Mouse (Mus musculus) monocyte, adult 5-6 weeks (primary cell): ENCODE data around the gene Ccdc77. TPM values are rescaled to one million over a fixed set of nuclear protein-coding genes. Genes with fewer than 3 reads are reported as not detected.

Source experiments
- ATAC-seq: fragments of 153-309, 156-312 bp; replicated peaks from 2 replicates; pipeline ENCODE4 v1.8.0; 2017; ENCODE audit warnings: mild to moderate bottlenecking; ENCODE audit not compliant: low TSS enrichment, insufficient number of reproducible peaks, severe bottlenecking, poor library complexity, low FRiP score
- total RNA-seq: library from RNA; stranded (forward); fragments of 200-1000, 200-491, 200-594 nt; gene quantifications from 3 replicates; pipeline ENCODE4 v1.2.3, GENCODE M21; 2017

Ccdc77 gene
- 8.9 to 17.4 TPM (median 11.2 TPM) in 3 replicates for total RNA-seq

DNA sequence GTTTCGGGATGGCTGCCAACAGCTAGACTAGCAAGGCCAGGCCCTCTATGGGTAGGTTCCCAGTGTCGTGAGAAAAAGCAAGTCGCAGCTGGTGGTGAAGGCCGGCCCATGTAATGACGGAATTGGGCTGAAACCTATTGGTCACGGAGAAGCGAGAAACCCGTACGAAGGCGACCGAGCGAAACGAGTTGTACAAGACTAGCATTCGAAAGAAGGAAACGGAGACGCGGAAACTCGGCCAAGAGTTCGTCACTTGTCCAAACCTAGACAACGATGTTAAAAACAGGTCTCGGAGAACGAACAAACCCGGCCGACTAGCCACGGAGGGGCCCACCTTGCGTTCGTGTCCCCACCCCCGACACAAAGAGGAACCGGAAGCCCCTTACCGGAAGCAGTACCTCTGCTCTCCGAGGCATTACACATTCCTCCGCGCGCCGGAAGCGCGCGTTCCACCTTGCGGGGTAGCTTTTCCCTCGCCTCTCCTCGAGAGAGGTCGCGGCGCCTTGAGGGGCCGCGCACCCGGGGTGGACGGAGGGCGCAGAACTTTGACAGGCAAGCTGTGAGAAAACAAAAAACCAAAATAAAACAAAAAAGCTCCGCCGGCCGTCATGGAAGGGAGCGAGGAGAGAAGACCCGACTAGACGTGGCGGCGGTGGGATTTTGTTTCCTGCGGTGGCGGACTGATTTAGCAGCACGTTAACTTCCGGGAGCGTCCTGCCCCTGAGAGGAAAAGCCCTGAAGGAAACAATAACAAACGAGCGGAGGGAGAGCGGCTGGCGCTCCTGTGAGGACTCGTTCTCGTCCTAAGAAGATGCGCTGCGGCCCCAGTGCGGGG, at the start of gene Ccdc77, which contains the start of gene Kdm5a:
Gene Ccdc77 (minus strand): TSS at position 687 of the 835 bp plus-strand sequence.
Gene Kdm5a (plus strand): TSS at position 437 of the 835 bp plus-strand sequence.
- ATAC-seq: peak; percentile 92

DNA sequence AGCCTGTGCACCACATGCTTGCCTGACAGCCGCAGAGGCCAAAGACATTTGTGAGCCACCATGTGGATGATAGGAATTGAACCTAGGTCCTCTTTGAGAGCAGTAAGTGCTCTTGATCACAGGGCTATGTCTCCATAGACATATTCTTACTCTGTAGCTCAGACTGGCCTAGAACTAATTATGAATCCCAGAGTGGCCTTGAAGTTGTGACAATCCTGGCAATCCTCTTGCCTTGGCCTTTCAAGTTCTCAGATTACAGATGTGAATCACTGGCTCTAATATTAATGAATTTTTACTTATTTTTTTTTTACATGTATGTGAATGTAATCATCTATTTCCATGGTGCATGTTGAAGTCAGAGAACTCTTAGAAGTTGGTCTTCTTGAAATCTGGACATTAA, 39.8 kb upstream of the Ccdc77 start:
- ATAC-seq: no peak

DNA sequence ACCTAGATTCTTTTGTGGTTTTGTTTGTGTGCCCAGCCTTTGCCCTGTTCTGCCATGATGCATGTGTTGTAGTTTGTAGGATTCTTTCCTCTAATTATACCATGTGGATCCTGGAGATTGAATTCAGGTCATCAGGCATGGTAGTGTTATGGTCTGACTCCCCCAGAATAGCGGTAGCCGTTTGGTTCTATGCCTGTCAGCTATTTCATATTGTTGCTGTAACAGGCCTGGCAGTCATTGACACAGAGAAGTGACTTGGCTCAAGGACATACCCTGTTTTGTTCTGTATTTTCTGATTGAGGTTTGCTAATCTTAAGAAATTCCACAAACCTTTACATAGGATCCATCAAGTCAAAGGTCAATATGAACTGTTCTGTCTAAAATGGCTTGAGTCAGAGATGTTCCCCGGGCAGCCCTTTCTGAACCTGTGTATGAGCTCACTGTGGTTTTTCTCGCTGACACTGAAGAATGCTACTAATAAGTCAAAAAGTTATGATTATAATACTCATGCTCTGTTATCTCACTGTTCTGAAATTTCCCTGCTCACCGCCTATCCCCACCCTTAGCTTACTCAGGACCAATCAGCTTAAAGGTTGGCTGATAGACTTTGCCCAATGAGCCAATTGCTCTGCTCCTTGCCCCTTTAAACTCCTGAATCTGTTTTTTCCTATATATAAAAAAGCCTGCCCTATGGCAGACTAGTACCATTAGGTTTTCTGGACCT, 31.6 kb upstream of the Ccdc77 start:
- ATAC-seq: no peak

DNA sequence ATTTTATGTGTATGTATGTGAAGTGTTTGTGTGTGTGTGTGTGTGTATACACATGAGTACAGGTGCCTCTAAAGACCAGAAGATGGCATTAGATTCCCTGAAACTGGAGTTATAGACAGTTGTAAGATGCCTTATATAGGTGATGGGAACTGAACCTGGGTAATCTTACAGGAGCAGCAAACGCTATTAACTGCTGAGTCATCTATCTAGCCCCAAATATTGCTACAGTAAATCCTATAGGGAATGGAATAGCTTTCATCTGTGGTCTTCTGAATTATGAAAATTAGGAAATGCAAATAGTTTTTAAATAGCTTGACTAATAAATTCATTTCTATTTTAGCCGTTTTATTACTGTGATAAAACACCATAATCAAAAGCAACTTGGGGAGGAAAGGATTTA, 28.6 kb upstream of the Ccdc77 start:
- no peak for ATAC-seq

DNA sequence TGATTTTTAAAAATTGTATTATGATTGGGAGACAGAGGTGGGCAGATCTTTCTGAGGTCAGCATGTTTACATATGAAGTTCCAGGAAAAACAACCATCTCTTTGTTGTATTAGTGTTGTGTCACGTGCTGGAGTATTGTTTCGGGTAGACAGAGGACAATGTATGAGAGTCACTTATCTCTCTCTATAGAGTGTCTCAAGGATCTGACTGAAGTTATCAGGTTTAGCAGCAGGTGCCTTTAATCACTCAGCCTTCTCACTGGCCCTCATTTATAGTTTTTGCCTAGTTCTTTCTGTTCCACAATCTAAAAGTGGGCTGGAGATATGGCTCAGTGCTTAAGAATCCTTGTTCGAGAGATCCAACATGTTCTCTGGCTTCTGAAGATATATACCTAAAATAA, 25.9 kb upstream of the Ccdc77 start:
- no peak for ATAC-seq

DNA sequence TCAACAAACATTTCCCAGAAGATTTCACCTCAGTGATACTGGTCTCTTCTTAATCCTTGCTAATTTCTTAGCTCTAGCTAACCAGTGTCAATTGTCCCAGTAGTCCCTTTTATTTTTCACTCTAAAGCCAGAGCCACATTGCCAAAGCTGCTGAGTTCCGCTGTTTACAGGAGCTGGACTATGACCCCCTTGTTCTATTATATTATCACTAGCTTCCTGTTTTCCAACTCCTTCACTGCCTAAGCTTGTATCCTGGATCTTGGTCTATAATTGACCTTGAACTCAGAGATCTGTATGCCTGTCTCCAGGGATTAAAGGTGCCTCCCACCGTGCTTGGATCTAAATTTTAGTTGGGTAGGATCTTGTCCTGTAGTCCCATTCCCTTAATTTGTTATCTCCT, 12.6 kb upstream of the Ccdc77 start:
- no peak for ATAC-seq

DNA sequence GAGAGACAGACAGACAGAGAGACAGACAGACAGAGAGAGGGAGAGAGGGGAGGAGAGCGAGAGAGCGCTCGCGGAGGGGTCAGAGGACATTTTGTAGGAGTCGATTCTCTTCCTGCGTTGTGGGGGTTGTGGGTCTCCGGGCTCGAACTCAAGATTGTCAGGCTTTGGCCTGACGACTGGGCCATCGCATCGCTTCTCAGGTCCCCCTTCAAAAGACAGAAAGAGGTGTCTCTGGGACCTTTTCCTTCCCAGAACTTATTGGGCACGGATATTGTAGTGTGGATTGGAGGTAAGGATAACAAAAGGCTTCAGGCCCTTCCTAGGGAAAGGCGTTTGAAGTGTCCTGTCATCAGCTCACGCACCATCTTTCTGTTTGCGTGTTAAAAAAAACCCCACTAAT, 877 bp upstream of the Ccdc77 start:
- no peak for ATAC-seq

DNA sequence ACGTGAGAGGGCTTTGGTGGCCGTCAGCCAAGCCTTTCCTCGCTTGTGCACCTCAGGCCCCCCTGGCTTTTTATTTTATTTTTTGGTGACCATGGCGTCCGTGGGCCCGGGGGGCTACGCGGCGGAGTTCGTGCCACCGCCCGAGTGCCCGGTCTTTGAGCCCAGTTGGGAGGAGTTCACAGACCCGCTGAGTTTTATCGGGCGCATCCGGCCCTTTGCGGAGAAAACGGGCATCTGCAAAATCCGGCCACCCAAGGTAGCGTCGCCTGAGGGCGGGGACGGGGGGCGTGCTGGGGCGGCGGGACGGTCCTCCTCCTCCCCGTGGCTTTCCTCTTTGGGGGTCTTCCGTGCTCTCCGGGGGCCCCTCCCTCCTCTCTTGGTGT, 340 bp upstream of the Ccdc77 start:
- 0 out of 2 replicates have a peak, but pooled peaks have one; percentile 6 for ATAC-seq

DNA sequence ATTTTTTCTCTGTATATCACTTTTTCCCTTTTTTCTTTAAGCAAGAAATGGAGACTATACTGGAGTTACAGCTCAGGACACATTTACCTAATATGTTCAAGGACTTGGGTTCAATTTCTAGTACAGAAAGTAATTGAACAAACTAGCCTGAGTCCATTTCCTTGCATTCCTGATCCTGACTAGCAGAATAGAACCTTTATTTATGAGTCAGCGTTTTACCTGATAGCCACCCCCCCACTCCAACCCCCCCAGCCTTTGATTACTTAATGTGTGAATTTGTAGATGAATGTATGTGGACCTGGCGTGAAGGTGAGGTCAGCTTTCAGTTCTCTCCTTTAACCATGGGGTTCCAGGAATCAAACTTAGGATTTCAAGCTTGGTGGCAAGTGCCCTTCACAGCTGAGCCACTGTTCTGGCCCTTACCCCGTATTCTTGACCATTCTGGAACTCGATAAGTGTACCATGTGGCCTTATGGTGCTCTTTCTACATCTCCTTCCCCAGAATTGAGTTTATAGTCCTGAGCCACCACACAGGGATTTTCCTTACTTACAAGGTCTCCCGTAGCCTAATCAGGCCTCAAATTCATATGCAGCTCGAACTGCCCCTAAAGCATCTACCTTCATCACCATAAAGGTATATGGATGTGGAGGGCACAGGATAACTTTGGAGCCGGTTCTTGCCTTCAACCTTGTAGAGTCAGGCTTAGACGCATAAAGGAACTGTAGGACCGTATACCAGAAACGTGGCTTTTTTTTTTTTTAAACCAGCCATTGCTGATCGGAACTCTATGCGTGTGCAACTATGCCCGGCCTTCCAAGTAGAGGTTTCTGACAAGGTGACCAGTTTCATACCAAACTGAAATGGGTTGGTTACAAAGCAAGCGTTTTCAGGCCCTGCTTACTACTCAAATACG, 1.1 kb downstream of the Ccdc77 start:
- ATAC-seq: no peak

DNA sequence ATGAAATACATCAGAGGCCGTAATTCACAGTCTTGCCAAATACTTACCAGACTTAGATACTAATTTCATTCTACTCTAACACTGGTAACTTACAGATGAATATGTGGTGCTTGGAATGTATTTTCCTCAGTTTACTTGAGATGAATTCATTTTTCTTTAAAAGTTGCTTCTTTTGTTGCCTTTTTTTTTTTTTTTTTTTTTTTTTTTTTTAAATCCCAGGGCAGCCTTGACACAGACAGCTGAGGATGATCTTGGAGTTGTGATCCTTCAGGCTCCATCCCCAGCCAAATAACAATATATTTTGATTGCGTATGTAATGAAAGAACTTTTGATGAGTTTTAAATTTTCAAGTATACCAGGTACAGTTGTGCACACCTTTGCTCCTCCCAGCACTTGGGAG, 2.0 kb downstream of the Ccdc77 start:
- ATAC-seq: no peak

DNA sequence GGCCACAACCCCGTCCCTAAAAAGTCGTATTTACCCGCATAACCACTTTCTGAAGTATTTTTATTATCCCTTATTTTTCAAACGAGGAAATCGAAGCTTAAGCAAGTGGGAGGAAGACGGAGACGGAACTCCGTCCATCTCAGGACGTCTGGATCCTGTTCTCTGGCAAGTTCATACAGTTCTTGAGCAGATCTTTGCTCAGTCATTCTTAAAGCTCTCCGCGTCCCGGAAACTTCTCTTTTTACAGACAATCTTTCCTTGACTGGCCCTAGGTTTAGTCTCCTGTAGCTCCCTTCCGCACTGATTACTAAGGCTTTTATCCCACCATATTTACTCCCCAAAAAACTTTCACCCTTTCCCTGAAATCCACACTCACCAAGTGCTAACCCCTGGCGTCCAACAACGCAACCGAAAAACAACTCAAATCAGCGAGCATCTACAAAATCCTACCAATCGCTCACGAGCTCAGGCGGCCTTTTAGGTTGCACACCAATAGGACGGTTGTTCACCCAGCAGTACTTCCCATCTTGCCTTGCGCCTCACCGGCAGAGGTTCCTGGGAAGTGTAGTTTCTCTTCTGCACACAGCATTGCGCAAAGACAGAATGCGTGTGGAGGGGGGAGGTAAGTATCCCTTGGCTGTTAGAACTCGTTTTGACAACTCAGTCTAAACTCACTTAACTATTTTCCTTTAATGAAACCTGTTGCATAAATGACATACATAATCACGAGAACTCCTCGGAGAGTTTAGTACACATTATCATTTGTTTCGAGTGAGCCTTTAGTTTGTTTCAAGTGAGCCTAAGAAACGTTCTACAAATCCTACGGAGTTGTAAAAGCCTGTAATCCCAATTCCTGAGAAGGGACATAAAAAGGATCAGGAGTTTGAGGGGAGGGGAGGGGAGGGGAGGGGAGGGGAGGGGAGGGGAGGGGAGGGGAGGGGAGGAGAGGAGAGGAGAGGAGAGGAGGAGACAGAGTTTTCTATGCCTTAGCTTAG, 6.9 kb downstream of the Ccdc77 start:
- ATAC-seq: peak; percentile 100

DNA sequence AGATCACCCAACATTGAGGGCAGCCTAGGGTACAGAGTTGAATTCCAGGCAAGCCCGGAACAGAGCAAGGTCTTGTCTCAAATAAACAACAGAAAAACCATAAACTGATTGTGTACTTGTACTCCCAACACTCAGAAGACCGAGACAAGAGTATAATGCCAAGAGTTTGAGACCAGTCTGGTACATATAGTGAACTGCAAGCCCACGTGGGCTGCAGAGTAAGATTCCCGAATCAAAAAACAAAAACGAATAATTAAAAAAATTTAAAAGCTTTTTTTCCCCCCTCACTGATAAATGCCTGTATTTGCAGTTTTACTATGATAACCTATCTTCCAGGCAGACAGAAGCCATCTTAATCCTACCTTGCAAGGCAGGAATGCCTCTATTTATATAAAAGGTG, 7.7 kb downstream of the Ccdc77 start:
- ATAC-seq: no peak

DNA sequence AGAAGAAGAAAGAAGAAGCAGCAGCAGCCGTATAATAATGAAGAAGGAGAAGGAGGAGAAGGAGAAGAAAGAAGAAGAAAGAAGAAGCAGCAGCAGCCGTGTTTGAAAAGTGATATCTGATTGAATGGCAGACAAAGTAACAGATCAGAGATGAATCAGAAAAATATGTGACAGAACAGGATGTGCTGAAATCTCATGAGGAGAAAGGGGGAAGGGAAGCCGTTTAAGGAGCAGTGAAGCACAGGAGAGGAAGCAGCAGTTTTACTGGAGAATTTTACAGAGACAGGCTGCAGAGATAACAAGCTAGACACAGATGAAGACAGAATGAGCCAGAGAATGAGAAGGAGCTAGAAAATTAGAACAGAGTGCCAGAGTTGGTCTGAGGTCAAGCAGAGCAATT, 15.2 kb downstream of the Ccdc77 start:
- ATAC-seq: no peak

DNA sequence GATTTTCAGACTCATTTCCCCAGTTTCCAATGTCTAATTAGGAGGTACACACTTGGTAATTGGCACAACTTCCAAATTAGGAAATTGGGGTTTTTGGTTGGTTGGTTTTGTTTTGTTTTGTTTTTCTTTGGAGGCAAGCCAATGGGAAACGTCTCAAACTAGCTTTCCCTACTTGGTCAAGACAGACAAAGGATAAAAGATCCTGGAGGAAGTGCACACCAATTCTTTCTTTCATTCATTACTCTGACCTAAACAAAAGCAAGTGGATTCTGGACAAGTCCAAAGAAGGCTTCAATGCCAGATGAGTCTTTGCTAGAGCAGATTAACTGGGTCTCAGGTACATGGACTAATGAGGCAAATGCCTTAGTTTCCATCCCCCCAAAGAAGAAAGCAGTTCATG, 20.2 kb downstream of the Ccdc77 start:
- no peak for ATAC-seq

DNA sequence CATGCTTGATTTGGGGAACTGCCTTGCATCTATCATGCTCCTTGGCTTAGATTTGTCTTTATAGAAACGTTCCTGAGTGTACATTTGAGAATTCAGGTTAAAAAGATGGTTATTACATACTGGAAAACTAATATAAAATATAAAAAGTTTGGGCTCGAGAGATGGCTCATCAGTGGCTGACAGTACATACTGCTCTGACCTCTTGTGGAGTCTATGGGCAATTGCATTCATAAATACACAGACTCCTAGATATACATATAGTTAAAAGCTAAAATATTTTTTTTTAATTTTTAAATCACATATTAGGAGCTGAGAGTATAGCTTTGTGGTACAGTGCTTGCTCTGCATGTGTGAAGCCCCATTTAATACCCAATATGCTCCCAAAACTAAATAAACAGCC, 31.8 kb downstream of the Ccdc77 start:
- no peak for ATAC-seq

DNA sequence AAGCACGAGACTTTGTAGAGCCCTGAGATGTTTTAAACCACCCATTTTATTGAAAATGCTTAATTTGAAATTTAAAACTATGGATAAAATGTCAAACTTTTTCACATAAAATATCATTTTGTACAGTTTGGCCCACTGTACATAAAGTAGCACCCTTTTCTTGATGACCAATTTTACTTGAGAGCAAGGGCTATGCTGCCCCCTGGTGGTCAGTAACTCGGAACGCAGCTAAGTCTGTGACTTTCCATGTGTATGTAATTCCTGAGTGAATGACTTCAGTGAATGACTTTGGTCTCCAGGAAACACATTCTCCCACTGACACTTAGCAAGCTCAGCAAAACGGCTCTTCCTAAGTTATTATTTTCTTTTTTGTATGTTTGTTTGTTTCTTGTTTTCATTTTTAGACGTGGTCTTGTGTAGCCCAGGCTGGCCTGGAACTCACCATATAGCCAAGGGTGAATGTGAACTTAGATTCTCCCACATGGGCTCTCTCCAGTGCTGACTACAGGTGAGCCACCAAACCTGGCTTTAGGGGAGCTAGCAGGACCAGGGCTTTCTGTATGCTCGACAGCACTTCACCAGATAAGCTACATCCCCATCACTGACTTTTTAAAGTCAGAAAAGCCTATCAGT, 39.8 kb downstream of the Ccdc77 start:
- ATAC-seq: peak; percentile 70; the same call in 1 of the 2 replicates

DNA sequence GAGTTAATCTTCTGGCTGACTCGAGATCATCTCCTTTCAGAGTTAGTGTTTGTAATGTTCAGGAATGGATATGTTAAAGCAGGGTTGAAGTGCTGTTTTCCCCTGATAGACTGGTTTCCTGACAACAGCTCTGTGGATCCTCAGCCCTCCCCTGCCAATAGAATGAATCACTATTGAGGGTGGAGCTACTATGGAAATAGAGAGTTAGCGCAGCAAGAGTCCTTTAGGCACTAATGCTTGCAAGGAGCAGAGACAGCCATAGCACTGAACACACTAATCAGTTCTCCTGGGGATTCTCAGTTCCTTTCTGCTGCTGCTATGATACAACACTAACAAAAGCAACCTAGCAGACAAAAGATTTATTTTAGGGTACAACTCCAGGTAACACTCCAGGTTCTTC, 43.8 kb downstream of the Ccdc77 start:
- no peak for ATAC-seq

DNA sequence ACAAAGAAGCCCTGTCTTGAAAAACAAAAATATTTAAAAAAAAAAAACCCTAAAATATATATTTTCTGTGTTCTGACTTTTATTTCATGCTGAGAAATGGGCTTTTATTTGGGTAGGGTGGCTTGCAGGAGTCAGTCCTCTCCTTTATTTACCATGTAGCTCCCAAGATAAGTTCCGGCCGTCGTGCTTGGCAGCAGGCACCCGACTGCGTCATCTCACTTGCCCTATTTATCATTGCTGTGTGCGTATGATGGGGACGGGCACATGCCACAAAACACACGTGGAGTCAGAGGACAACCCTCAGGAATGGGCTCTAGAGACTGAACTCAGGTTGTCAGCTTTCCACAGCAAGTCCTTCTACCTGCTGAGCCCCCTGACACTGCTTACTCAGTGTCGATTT, 45.0 kb downstream of the Ccdc77 start:
- no peak for ATAC-seq
